Mouse (Mus musculus) lung, postnatal 36 days (tissue): Measurements from ENCODE around the gene Rrp15.

Source experiments
- DNase-seq: peaks from one replicate; pipeline ENCODE4 v3.0.0; 2022; ENCODE audit warnings: mixed read lengths

Rrp15 gene

GRCm38 (mm10) chr1:186712802-186713471 lies 36.2 kb downstream of the Rrp15 start:
- DNase-seq = peak; percentile 72

GRCm38 (mm10) chr1:186705915-186706248 lies 43.3 kb downstream of the Rrp15 start, which contains the start of gene Tgfb2:
TSS of gene Tgfb2 (minus strand) at chr1:186705989.
- DNase-seq = no peak

GRCm38 (mm10) chr1:186705203-186705914 lies 43.8 kb downstream of the Rrp15 start:
- peak; percentile 69 for DNase-seq

- DNase-seq = no peak
Measured at GRCm38 (mm10) chr1:186703980-186704701, 45.0 kb downstream of the Rrp15 start.

GRCm38 (mm10) chr1:186703256-186703979 lies 45.7 kb downstream of the Rrp15 start:
- DNase-seq = no peak

- no peak for DNase-seq
Measured at GRCm38 (mm10) chr1:186702391-186703255, 46.5 kb downstream of the Rrp15 start.

- DNase-seq = no peak
Measured at GRCm38 (mm10) chr1:186701206-186701905, 47.8 kb downstream of the Rrp15 start.

GRCm38 (mm10) chr1:186700496-186700895 lies 48.7 kb downstream of the Rrp15 start:
- DNase-seq = no peak

GRCm38 (mm10) chr1:186698583-186699338 lies 50.4 kb downstream of the Rrp15 start:
- no peak for DNase-seq

GRCm38 (mm10) chr1:186696231-186696630 lies 52.9 kb downstream of the Rrp15 start:
- no peak for DNase-seq

- DNase-seq = peak; percentile 42
Measured at GRCm38 (mm10) chr1:186695361-186695760, 53.8 kb downstream of the Rrp15 start.

GRCm38 (mm10) chr1:186692370-186692769 lies 56.8 kb downstream of the Rrp15 start:
- no peak for DNase-seq

GRCm38 (mm10) chr1:186691708-186692107 lies 57.5 kb downstream of the Rrp15 start:
- DNase-seq = no peak

- DNase-seq = no peak
Measured at GRCm38 (mm10) chr1:186684041-186684440, 65.1 kb downstream of the Rrp15 start.

- DNase-seq = no peak
Measured at GRCm38 (mm10) chr1:186682606-186683005, 66.6 kb downstream of the Rrp15 start.

- no peak for DNase-seq
Measured at GRCm38 (mm10) chr1:186677614-186678013, 71.5 kb downstream of the Rrp15 start.

GRCm38 (mm10) chr1:186676199-186676598 lies 73.0 kb downstream of the Rrp15 start:
- no peak for DNase-seq

- no peak for DNase-seq
Measured at GRCm38 (mm10) chr1:186675263-186675662, 73.9 kb downstream of the Rrp15 start.

GRCm38 (mm10) chr1:186674621-186675020 lies 74.5 kb downstream of the Rrp15 start:
- no peak for DNase-seq

- DNase-seq = no peak
Measured at GRCm38 (mm10) chr1:186673166-186673565, 76.0 kb downstream of the Rrp15 start.
